Mouse (Mus musculus) layer of hippocampus, adult 9-10 months (tissue): ENCODE measurements around the gene Olfr316.
"Not testable (repeated sequence)": the region's sequence is repeated elsewhere in the genome, so short reads cannot be mapped to it uniquely, and the experiment has no call there.

Experiments
- DNase-seq: peaks from one replicate; pipeline ENCODE4 v3.0.0; 2022; ENCODE audit warnings: low spot score

Gene Olfr316

DNA sequence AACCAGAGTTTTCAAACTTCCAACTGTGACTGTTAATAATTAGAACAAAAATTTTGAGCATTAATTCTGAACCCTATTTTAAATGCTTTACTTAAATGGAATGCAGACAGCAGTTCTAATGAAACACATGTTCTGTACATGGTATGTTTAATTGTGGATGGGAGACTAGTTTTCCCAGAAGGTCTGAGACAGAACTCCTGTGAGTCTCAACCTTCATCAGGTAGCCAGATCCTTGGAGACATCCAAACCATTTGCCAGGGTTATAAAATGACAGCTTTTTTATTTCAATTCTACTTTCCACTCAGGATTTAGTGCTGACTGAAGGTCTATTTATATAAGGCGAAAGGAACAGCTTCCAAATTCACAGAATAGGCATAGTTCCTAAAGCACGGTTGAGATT is at the start of gene Olfr316:
TSS of gene Olfr316 (plus strand) at position 301 of the 400 bp plus-strand sequence.
- DNase-seq, result no peak

DNA sequence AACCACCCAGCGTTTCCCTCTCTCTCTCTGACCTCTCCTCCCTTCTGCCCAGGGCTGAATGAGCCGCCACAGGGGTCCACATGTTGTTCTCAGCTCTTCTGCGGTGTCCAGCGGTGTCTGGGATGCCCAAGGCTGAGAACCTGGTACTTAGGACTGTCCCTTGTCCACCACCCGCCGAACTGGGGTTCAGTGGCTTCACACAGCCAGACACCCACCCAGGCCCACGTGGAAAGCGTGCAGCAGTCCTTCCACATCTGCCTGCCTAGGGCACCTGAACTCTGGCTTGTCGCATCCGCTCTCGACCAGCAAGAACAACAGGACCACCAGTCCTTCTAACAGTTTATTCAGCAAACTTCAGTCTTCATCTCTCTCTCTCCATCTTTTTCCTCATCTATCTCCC is 43.4 kb upstream of the Olfr316 start:
- DNase-seq, result no peak

DNA sequence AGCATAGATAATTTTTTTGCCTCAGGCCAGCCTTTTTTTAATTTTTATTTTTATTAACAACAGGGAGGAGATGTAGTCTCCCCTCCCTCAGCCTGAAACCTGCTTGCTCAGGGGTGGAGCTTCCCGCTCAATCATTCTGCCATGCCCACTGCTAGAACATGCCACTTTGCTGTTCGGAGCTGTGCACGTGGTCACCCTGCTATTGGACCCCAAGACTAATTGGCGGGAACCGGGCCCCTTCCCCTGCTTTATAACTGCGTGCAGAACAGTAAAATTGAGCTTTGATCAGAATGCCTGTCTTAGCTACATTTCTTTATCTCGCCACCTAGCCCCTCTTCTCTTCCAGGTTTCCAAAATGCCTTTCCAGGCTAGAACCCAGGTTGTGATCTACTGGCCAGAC is 34.8 kb upstream of the Olfr316 start:
- DNase-seq, result not testable (repeated sequence)

DNA sequence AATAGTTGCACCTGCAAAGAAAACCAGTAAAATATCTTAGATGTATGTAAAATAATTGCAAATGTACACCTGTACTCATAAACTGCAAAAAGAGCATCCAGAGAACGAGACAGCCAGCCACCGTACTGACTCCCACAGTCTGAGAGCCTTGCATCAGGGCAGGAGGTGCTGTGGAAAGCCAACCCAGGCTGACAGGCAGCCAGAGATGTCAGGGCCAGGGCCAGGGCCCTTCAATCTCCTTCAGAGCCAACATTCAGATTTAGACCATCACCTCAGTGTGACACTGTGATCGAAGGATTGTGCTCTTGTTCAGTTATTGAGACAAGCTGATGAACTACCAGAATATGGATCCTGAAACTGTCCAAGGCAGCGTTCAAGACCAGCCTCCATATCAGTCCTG is 32.8 kb upstream of the Olfr316 start:
- no peak for DNase-seq

DNA sequence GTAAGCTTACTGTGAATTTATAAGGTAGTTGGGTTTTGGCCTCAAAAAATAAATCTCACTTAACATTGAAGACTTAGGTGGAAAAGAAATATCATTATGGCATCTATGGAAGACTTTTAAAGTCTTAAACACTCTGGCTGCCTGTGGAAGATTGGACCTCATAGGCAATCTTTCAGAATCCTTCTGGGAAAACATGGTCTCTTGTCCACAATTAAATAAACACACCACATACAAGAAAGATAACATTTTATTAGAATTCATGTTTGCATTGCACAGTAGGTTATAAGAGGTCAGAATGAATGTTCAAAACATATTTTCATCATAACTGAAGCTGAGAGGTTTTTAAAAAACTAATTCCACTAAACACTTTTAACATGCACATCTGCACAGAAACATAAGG is 28.6 kb upstream of the Olfr316 start, which contains the start of gene Olfr318:
TSS of gene Olfr318 (minus strand) at position 101 of the 400 bp plus-strand sequence.
- DNase-seq, result no peak

DNA sequence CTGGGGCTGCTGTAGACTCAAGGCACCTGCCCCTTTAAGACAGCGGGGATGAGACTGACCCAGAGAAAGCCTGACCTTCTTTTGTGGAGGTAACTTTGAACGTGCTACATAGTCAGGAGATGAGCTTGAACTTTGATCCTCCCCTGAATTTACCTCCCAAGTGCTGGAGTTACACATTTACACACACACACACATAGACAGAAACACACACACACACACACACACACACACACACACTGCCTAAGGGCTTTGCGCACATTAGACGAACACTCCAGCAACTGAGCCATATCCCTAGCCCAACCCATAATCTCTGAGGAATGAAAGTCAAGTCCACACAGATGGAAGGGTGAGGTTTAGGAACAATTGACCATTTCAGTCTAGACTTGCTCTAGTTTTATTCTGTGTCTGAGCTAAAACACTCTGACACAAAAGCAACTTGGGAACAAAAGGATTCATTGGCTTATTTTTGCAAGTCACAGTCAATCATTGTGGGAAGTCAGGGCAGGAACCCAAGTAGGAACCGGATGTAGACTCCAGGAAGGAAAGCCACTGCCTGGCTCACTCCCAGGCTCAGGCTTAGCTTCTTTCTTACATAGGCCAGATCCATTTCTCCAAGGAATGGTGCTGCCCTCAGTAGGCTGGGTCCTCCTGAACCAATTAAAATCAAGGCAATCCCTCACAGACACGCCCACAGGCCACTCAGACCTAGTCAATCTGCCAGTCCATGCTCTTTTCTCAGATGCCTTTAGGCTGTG is 24.5 kb upstream of the Olfr316 start:
- DNase-seq, result not testable (repeated sequence)

DNA sequence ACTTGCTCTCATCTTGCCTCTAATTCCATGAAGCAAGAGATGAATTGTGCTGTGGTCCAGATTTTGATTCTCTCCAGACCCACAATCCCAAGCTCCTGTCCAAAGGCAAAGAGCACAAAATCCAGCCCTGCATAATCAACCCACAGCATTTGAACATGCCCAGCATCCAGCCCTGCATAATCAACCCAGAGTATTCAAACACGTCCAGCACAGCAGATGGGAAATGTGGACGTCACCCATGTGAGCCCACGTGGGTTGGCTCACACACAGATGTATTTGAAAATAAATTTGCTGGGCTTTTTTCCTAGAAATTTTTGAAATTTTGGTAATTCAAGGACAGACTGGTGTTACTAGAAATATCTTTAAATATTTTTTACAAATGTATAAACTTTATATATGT is 19.2 kb upstream of the Olfr316 start:
- DNase-seq, result peak; percentile 38

DNA sequence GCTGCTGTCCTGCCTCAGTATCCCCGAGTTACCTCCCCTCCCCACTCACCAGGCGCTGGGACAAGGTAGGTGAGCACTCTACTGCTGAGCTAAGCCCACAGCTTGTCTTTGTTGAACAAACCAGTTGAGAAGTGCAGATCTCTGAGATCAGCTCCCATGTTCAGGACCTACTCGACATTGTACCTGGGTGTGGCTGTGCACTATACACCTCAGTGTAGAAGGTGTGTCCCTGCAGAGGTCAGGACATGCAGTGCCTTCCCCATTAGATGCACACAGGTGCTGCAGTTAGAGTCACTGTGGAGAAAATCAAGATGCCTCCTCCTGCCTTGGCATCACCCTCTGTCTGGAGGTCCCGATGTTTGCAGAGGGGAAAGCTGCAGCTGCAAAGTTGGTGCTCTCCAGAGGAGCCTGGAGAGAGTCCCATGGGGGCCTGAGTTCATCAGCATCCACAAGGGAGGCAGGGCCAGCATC is 13.7 kb upstream of the Olfr316 start, which contains the start of gene Olfr317:
TSS of gene Olfr317 (minus strand) at position 421 of the 471 bp plus-strand sequence.
- no peak for DNase-seq

DNA sequence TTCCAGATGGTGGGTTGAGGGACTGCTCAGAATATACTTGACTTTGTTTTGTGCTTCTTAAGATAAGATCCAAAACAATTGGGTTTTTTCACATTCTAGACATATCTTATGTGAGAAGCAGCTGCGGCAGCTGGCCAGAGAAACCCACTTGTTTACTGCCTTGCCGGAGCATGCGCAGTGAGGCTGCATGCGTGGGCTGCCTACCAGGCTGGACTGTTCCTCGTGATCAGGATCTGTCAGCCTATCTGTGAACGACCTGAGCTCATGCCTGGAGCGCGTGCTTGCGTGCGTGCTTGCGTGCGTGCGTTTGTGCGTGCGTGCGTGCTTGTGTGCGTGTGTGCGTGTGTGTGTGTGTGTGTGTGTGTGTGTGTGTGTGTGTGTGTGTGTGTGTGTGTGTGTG is 1.4 kb upstream of the Olfr316 start:
- DNase-seq, result peak; percentile 6

DNA sequence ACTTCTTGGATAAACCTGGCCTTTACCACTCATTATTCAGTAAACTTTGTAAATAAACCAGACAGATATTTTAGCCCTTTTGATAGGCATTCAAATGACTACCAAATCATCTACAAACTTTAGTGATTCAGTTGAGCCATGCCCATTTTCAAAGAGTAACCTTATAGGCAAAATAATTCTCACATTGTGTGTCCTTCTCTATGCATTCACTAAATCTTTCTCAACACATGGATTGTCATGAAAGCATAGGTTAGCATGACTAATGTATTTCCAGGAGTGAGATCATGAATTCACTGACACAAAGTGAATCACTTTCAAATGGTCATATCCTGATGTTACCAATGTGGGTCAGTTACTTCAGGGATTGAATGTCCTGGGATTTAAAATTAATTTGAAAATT is 20.4 kb downstream of the Olfr316 start, which contains the start of gene Olfr315:
TSS of gene Olfr315 (plus strand) at position 301 of the 400 bp plus-strand sequence.
- DNase-seq, result no peak

DNA sequence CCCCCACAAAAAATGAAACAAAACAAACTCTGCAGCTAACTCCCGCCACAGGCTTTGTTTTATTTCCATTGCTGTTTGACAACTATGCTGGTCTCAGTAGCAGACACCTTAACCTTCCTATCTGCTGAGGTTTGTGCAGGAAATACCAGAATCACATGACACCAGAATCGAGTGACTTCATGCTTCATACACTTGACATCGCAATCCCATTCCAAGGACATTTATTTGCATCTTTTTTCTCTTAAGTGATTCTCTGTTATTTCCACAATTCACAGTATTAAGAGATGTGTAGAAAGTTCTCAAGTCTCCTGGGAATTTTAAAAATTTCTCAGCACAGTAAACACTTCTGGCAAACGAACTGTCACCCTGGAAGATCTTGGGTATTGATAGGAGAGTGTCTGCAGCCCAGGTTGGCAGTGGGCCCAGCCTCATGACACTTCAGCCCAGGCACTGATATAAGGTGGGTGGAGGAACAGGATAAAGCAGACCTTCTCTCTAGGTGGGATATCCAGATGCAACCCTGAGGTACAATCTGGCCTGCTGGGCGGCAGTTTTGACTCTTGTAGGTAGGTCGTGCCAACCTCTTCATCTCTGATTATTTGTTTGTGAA is 30.1 kb downstream of the Olfr316 start, which contains the start of gene Olfr314:
TSS of gene Olfr314 (plus strand) at position 473 of the 610 bp plus-strand sequence.
- DNase-seq, result no peak

DNA sequence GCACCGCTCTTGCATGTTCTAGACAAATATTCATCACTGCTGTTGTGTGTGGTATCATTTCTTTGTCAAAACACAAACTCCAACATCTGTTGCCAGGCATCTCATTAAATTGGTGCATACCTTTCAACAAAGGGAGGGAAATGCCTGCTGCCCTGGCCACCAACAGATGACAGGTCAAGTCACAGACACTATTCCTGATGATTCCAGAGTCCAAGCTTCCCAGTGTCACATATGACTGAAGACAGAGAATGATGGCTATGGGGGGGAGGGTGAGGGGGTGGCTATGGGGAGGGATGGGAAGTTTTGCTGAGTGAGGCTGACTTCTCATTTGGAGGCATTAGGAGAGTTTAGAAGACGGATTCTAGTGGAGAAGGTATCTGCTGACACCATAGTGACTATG is 31.6 kb downstream of the Olfr316 start:
- no peak for DNase-seq

DNA sequence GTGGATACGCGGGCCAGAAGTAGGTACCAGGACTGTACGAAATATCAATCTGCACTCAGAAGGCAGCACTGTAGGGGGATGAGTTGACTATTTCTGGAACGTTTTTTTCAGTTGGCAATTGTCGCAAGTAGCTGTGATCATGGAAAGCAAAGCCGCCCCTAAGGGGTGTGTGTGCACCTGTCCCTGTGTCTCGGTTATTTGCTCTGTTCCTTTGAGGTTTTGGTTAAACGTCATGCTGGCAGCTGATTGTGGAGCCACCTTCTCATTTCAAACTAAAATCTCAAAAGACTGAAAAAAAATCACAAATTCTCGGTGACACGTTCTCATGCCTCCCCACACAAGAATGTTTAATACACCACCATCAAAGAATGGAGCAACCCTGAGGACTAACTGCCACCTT is 35.1 kb downstream of the Olfr316 start:
- DNase-seq, result no peak

DNA sequence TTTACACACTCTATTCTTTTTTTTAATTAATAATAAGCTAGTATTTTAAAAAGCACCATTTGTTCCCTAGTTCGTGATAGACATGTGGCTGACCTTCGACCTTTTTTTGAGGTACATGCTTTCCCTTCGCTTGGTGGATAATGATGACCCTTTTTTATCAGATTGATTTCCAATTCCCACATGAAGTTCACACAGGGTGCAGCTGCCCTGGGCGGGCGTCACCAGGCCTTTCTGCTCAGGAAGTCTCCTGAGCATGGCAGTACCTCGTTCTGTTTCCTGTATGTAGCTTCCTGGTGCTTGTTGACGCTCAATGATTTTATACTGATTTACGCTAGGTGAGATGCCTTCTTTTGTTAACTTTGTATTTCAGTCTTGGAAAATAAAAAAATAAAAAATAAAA is 35.8 kb downstream of the Olfr316 start:
- DNase-seq, result no peak

DNA sequence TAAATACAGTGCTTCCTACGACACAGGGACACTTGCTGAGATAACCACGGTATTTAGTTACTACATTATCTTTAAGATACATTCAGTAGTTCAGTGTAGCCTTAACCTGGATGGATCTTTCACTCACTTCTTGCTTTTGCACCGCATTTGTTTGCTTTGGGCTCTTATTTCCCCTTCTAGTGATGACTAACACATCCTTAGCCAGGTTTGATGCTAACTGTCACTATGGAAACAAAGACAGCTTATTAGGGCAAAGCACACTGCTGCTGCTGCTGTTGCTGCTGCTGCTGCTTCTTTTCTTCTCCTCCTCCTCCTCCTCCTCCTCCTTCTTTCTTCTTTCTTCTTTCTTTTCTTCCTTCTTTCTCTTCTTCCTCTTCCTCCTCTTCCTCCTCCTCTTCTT is 37.0 kb downstream of the Olfr316 start:
- DNase-seq, result no peak

DNA sequence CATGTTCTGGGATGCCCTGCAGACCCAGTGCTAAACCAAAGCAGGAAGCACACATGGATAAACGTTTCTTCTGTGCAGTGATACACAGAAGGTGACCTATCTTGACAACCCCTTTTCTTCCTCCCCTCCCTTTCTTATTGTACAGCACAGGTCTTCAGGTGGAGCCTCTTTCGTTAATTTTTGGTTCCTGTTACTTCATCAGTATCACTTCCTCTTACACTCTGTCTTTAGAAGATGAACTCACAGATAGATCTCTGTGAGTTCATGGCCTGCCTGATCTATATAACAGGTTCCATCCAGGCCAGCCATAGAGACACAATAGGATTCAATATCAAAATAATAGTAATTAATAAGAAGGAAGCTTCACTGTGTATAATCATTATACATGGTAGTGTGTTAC is 37.5 kb downstream of the Olfr316 start:
- no peak for DNase-seq

DNA sequence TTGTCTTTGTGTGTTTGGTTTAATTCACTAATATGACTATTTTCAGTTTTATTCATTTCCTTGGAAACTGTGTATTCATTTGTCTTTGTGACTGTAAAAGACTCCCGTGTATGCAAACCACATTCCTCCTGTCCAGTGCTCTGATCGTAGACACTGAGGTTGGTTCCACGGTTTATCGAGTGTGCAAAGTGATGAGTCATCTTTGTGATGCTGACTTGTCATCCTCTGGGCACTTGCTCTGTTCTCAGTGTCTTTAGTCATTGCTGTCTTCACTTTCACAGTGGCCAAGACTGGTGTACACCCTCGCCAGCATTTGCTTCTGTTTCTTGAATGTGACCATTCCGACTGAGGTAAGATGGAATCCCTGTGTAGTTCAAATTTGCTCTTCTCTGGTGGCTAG is 38.1 kb downstream of the Olfr316 start:
- DNase-seq, result no peak

DNA sequence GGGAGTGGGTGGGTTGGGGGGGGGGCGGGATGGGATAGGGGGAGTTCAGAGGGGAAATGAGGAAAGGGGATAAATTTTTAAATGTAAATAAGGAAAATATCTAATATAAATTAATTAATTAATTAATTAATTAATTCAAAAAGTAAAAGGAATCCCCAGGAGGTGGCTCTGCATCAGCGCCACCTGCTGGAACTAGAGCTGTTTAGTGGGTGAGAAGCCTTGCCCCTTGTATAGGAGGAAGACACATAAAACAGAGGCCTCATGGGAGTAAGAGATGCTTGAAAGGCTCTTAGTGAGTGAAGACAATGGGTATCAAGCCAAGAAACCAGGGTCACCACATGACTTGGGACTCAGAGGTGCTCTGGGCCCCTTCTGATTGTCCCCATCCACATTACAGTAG is 43.3 kb downstream of the Olfr316 start:
- DNase-seq, result no peak

DNA sequence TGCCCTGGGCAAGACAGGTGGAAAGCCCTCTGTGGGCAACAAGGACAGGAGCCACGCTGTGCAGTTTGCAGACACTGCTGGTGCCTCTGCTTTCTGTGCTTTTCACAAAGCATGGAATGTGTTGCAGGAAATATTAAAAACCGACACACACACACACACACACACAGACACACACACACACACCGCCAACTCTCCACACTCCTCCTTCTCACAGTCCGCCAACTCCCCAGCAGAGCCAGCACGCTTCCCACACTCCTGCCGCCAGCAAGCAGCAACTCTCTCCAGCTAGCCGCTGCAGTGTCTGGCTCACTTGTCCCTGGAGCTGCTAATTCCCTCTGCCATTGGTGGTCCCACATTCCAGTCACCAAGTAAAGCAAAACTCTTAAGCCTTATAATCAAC is 44.3 kb downstream of the Olfr316 start:
- DNase-seq, result peak; percentile 56

DNA sequence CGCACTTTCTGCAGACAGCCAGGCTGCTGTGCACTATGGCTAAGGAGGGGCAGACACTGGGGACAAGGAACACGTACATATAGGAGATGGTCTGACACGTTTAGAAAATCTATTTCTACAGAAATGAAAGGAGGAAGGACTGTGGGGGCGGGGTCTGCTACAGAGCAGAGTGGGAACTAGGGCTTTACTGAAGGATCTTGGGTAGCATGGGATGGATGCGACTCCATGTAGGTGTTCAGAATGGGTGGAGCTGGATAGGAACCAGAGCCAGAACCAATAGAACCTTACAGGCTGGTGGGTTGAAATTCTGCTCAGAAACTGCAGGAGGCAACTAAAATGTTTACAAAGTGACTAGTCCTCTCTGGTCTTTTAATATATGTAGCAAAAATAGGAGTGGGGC is 47.2 kb downstream of the Olfr316 start:
- no peak for DNase-seq

DNA sequence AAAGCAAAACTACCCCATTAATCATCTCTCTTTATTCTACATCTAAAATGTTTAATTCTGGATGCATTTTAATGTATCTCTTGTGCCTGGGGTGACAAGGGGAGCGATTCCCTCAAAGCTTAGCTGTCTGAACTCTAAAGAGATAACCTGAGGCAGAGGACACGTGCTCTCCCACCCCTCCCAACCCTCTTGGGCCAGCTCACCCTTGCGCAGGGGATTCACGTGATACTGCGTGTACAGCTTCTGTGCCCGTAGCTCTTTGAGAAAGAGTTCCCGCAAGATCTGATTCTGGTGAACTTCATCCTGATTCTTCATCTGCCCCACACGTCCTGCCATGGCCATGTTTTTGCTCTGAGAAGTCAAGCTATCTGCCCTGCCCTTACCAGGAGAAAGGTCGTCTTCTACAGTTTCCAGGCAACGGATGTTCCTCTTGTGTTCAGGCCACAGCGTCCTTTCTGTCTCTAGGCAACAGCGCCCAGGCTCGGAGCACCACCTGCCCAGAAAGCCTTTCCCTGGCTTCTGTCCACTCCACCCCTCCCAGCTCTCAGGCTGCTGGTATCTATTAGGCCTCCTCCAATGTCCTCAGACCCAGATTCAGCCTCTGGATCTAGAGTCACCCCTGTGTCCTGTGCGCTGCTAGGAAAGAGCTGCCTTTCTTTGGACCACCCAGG is 49.2 kb downstream of the Olfr316 start, which contains the start of gene Fam183b:
TSS of gene Fam183b (minus strand) at position 403 of the 671 bp plus-strand sequence.
- no peak for DNase-seq

DNA sequence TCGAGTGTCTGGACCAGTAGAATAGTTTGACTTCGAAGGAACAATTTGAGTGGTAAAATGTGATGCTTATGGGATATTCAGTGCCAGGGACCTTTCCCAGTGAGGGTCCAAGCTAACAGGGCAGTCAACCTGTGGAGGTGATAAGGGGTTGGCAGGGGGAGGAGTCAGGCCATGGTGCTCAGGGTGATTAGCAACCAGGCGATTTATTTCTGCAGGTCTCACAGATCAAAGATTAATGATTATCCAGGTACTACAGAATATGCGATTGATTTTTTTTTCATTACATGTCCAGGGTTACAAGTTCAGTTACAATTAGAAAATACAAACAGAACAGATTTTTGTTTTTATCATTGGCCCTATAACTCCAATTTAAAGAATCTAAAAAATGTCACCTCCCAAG is 51.3 kb downstream of the Olfr316 start:
- DNase-seq, result no peak

DNA sequence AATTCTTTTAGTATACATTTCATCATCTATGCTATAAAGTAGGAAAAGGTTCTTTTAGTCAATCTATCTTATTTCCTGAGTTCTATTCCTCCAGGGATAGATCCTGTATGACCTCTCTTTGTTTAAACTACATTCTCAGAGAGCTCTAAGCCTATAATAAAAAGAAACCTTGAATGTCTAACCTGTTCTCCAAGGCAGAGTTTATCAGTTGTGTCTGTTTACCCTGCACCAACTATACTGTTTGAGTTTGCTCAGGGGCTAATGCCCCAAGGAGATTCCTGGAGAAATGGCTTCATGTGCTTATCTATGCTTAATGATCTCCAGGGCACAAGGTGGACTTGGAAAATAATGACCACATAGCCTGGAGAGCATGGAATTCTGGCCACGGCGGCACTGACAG is 51.9 kb downstream of the Olfr316 start:
- DNase-seq, result no peak
